Mouse (Mus musculus) spleen, adult 2 months (tissue): Measurements from ENCODE around the gene Eef2k.

ENCODE experiments used
- CTCF ChIP-seq: fragments of 200-500 bp; IDR thresholded peaks from 2 replicates; pipeline ENCODE4 v1.5.1; 2011; ENCODE audit warnings: mild to moderate bottlenecking, inconsistent platforms; ENCODE audit not compliant: insufficient read depth, insufficient read length, insufficient replicate concordance; ENCODE audit errors: extremely low read depth
- POLR2A ChIP-seq: fragments of 200-500 bp; IDR thresholded peaks from 2 replicates; pipeline ENCODE4 v1.6.1; 2011; ENCODE audit warnings: low read depth, low read length, inconsistent platforms

GRCm38 (mm10) chr7:120819386-120819785 lies 23.2 kb upstream of the Eef2k start:
- TF ChIP-seq CTCF (no peak), POLR2A (no peak)
